Mouse (Mus musculus) neural tube, embryonic 11.5 days (tissue): Measurements from ENCODE around the gene Carmil1. TPM values are rescaled to one million over a fixed set of nuclear protein-coding genes. Genes with fewer than 3 reads are reported as not detected.
A peak's percentile ranks its signal among the peaks of the same experiment; 100 is the strongest.

Experiments
- ATAC-seq: fragments of 200-750 bp; cut with Nextera tagmentation; 2 replicates; pipeline ENCODE4 v1.8.0; 2017; ENCODE audit warnings: moderate number of reproducible peaks, mild to moderate bottlenecking, moderate TSS enrichment, moderate library complexity; ENCODE audit not compliant: insufficient read depth, low FRiP score, low TSS enrichment
- DNase-seq: peaks from one replicate; pipeline ENCODE4 v3.0.0-alpha.2; 2015; ENCODE audit warnings: low spot score
- H3K27ac ChIP-seq: fragments of 300-500 bp; sonication (generic); 2 replicates; pipeline ENCODE4 v1.5.1; 2014; ENCODE audit warnings: low read depth, mild to moderate bottlenecking, low read length
- H3K27me3 ChIP-seq: fragments of 300-500 bp; sonication (generic); 2 replicates; pipeline ENCODE4 v1.6.1; 2014; ENCODE audit warnings: mild to moderate bottlenecking, low read length, mixed read lengths; ENCODE audit not compliant: control insufficient read depth, insufficient read depth
- H3K36me3 ChIP-seq: fragments of 300-500 bp; sonication (generic); 2 replicates; pipeline ENCODE4 v1.6.1; 2014; ENCODE audit warnings: mild to moderate bottlenecking, low read length, moderate library complexity, mixed read lengths; ENCODE audit not compliant: control insufficient read depth, insufficient read depth
- H3K4me1 ChIP-seq: fragments of 300-500 bp; sonication (generic); 2 replicates; pipeline ENCODE4 v1.6.1; 2014; ENCODE audit warnings: low read length, mixed read lengths; ENCODE audit not compliant: control insufficient read depth, insufficient read depth
- H3K4me2 ChIP-seq: fragments of 300-500 bp; sonication (generic); 2 replicates; pipeline ENCODE4 v1.6.1; 2014; ENCODE audit warnings: low read depth, mild to moderate bottlenecking, moderate library complexity
- H3K4me3 ChIP-seq: fragments of 300-500 bp; sonication (generic); 2 replicates; pipeline ENCODE4 v1.5.1; 2014; ENCODE audit warnings: low read depth, low read length
- H3K9ac ChIP-seq: fragments of 300-500 bp; sonication (generic); 2 replicates; pipeline ENCODE4 v1.6.1; 2014; ENCODE audit warnings: mild to moderate bottlenecking, low read length
- H3K9me3 ChIP-seq: fragments of 300-500 bp; sonication (generic); 2 replicates; pipeline ENCODE4 v1.6.1; 2016; ENCODE audit warnings: low read length; ENCODE audit not compliant: control insufficient read depth
- WGBS: fragments of 180-500 bp; shearing (Covaris S2); extraction: QIAGEN DNeasy Blood & Tissue Kit; methylation state at CpG from one replicate; pipeline ENCODE4 v1.1.7; 2014; 5-methylcytosine and 5-hydroxymethylcytosine counted together
- polyA plus RNA-seq: library from polyadenylated mRNA; unstranded; fragments of >200 nt; fragmentation: Nextera tagmentation; extraction: Ambion mirVana; gene quantifications from 2 replicates; pipeline ENCODE4 v1.2.1, GENCODE M21; 2014

Gene Carmil1
- polyA plus RNA-seq, 1 experiment from 2014 or later, result 20.7 TPM

- Histone ChIP-seq H3K9ac (no peak overlapping the region), H3K4me1 (no peaks in the 10 kb centered on the region), H3K27me3 (no peaks in the 10 kb centered on the region), H3K36me3 (no peaks in the 10 kb centered on the region), H3K4me2 (no peak overlapping the region), H3K9me3 (no peaks in the 10 kb centered on the region), H3K27ac (no peak overlapping the region), H3K4me3 (no peak overlapping the region)
- DNase-seq (no peak), ATAC-seq (no peak)
- 90% methylated on average over 4 of the region's 4 CpGs for WGBS
These were observed 262.1 kb downstream of the Carmil1 start for GRCm38 (mm10) chr13:24018515-24018914.

GRCm38 (mm10) chr13:24005528-24005927, 275.1 kb downstream of the Carmil1 start:
- H3K4me2 ChIP-seq, result no peak overlapping the region
- WGBS, result 85% methylated on average over 2 of the region's 2 CpGs
- no peaks in the 10 kb centered on the region for H3K9me3 ChIP-seq
- no peak for ATAC-seq
- no peaks in the 10 kb centered on the region for H3K27me3 ChIP-seq
- H3K4me3 ChIP-seq, result no peak overlapping the region
- no peaks in the 10 kb centered on the region for H3K4me1 ChIP-seq
- H3K27ac ChIP-seq, result no peak overlapping the region
- H3K9ac ChIP-seq, result no peak overlapping the region
- DNase-seq, result no peak
- H3K36me3 ChIP-seq, result no peaks in the 10 kb centered on the region

- no peak overlapping the region for H3K9ac ChIP-seq
- H3K4me1 ChIP-seq, result no peaks in the 10 kb centered on the region
- H3K4me3 ChIP-seq, result no peak overlapping the region
- DNase-seq (no peak), ATAC-seq (no peak)
- H3K27ac ChIP-seq, result no peak overlapping the region
- no peaks in the 10 kb centered on the region for H3K27me3 ChIP-seq
- H3K4me2 ChIP-seq, result no peak overlapping the region
- H3K36me3 ChIP-seq, result no peaks in the 10 kb centered on the region
- H3K9me3 ChIP-seq, result no peaks in the 10 kb centered on the region
- 65% methylated on average over 2 of the region's 2 CpGs for WGBS
These were observed 278.8 kb downstream of the Carmil1 start for GRCm38 (mm10) chr13:24001797-24002196.

- WGBS, result 75% methylated on average over 2 of the region's 2 CpGs
- Histone ChIP-seq H3K36me3 (no peaks in the 10 kb centered on the region), H3K4me3 (no peak overlapping the region)
These were observed 279.5 kb downstream of the Carmil1 start for GRCm38 (mm10) chr13:24001081-24001480.

GRCm38 (mm10) chr13:23998826-23999225, 281.8 kb downstream of the Carmil1 start:
- no peaks in the 10 kb centered on the region for H3K9me3 ChIP-seq
- H3K4me2 ChIP-seq, result no peak overlapping the region
- ATAC-seq (no peak), DNase-seq (no peak)
- no peak overlapping the region for H3K4me3 ChIP-seq
- WGBS, result 94% methylated on average over 2 of the region's 2 CpGs
- H3K27ac ChIP-seq, result no peak overlapping the region
- peaks cover 3% of the 10 kb centered on the region; the same call in 1 of the 2 replicates for H3K27me3 ChIP-seq
- H3K36me3 ChIP-seq, result no peaks in the 10 kb centered on the region
- H3K9ac ChIP-seq, result no peak overlapping the region
- H3K4me1 ChIP-seq, result no peaks in the 10 kb centered on the region

More at GRCm38 (mm10) chr13:24001081-24001480, 279.5 kb downstream of the Carmil1 start:
- Histone ChIP-seq H3K4me1 (no peaks in the 10 kb centered on the region), H3K9ac (no peak overlapping the region), H3K27ac (no peak overlapping the region), H3K9me3 (no peaks in the 10 kb centered on the region), H3K4me2 (no peak overlapping the region), H3K27me3 (no peaks in the 10 kb centered on the region)
- no peak for ATAC-seq
- DNase-seq, result no peak

GRCm38 (mm10) chr13:23994756-23995155, 285.8 kb downstream of the Carmil1 start:
- H3K4me1 ChIP-seq, result peaks cover 3% of the 10 kb centered on the region; the same call in 1 of the 2 replicates
- H3K36me3 ChIP-seq, result no peaks in the 10 kb centered on the region
- no peak for DNase-seq
- no peak overlapping the region for H3K4me3 ChIP-seq
- peaks cover 12% of the 10 kb centered on the region for H3K27me3 ChIP-seq
- no peak overlapping the region for H3K4me2 ChIP-seq
- no peaks in the 10 kb centered on the region for H3K9me3 ChIP-seq
- WGBS, result 72% methylated on average over 3 of the region's 3 CpGs
- no peak overlapping the region for H3K9ac ChIP-seq
- no peak for ATAC-seq
- H3K27ac ChIP-seq, result no peak overlapping the region

- ATAC-seq (no peak), DNase-seq (no peak)
- no peak overlapping the region for H3K4me3 ChIP-seq
- H3K36me3 ChIP-seq, result no peaks in the 10 kb centered on the region
- peaks cover 3% of the 10 kb centered on the region; the same call in 1 of the 2 replicates for H3K4me1 ChIP-seq
- H3K9me3 ChIP-seq, result no peaks in the 10 kb centered on the region
- peaks cover 12% of the 10 kb centered on the region for H3K27me3 ChIP-seq
- H3K9ac ChIP-seq, result no peak overlapping the region
- no peak overlapping the region for H3K4me2 ChIP-seq
- 16% methylated on average over 9 of the region's 9 CpGs for WGBS
- no peak overlapping the region for H3K27ac ChIP-seq
These were observed 286.6 kb downstream of the Carmil1 start for GRCm38 (mm10) chr13:23994024-23994423.

GRCm38 (mm10) chr13:23990928-23991327, 289.7 kb downstream of the Carmil1 start, which contains the start of gene Scgn:
Scgn (minus strand) TSS chr13:23991214.
- Histone ChIP-seq H3K9me3 (no peaks in the 10 kb centered on the region), H3K4me2 (peak within 1 kb of the TSS; percentile 36), H3K27me3 (peaks cover 12% of the 10 kb centered on the region), H3K36me3 (no peaks in the 10 kb centered on the region), H3K27ac (no peak within 1 kb of the TSS), H3K9ac (no peak within 1 kb of the TSS), H3K4me3 (peak within 1 kb of the TSS; percentile 15; the same call in 1 of the 2 replicates), H3K4me1 (peaks cover 3% of the 10 kb centered on the region; the same call in 1 of the 2 replicates)
- DNase-seq (peak; percentile 76), ATAC-seq (no peak)
- WGBS, result 1% methylated on average over 20 of the region's 20 CpGs

GRCm38 (mm10) chr13:23990451-23990850, 290.1 kb downstream of the Carmil1 start:
- no peaks in the 10 kb centered on the region for H3K9me3 ChIP-seq
- H3K4me3 ChIP-seq, result no peak overlapping the region
- no peak overlapping the region for H3K9ac ChIP-seq
- ATAC-seq (no peak), DNase-seq (no peak)
- H3K4me1 ChIP-seq, result peaks cover 3% of the 10 kb centered on the region; the same call in 1 of the 2 replicates
- 34% methylated on average over 5 of the region's 5 CpGs for WGBS
- H3K27ac ChIP-seq, result no peak overlapping the region
- peak overlapping the region; percentile 36 for H3K4me2 ChIP-seq
- peaks cover 12% of the 10 kb centered on the region for H3K27me3 ChIP-seq
- no peaks in the 10 kb centered on the region for H3K36me3 ChIP-seq
